Mouse (Mus musculus): ENCODE measurements around the gene Gpn1. TPM values are rescaled to one million over a fixed set of nuclear protein-coding genes. Genes with fewer than 3 reads are reported as not detected.

The Gpn1 gene
- polyA plus RNA-seq, 1 experiment from 2014 or later: 119 TPM

Other genes starting within 250 kb of the Gpn1 start
- gene Krtcap3, start 243.1 kb upstream of the Gpn1 start, polyA plus RNA-seq (2016; fragmentation: Nextera tagmentation; extraction: Ambion mirVana): 18.3 and 26.7 TPM in 2 replicates
- 34.7 and 48.6 TPM in 2 replicates for gene Ift172, start 203.6 kb upstream of the Gpn1 start, polyA plus RNA-seq (2016; fragmentation: Nextera tagmentation; extraction: Ambion mirVana)
- gene Fndc4, start 198.7 kb upstream of the Gpn1 start, polyA plus RNA-seq (2016; fragmentation: Nextera tagmentation; extraction: Ambion mirVana): 69.0 and 70.6 TPM in 2 replicates
- gene Gckr, start 197.3 kb upstream of the Gpn1 start, polyA plus RNA-seq (2016; fragmentation: Nextera tagmentation; extraction: Ambion mirVana): 0.31 TPM in 1 of 2 replicates, not detected in the other
- 65.6 and 79.8 TPM in 2 replicates for gene Zfp512, start 42.3 kb upstream of the Gpn1 start, polyA plus RNA-seq (2016; fragmentation: Nextera tagmentation; extraction: Ambion mirVana)
- gene 4930548H24Rik, start 9.0 kb upstream of the Gpn1 start, polyA plus RNA-seq (2016; fragmentation: Nextera tagmentation; extraction: Ambion mirVana): not detected in 2 replicates
- gene Slc4a1ap, start 32.3 kb downstream of the Gpn1 start, polyA plus RNA-seq (2016; fragmentation: Nextera tagmentation; extraction: Ambion mirVana): 34.0 and 34.4 TPM in 2 replicates
- gene Supt7l, start 33.1 kb downstream of the Gpn1 start, polyA plus RNA-seq (2016; fragmentation: Nextera tagmentation; extraction: Ambion mirVana): 26.3 and 32.8 TPM in 2 replicates
- 254 and 274 TPM in 2 replicates for gene Mrpl33, start 102.2 kb downstream of the Gpn1 start, polyA plus RNA-seq (2016; fragmentation: Nextera tagmentation; extraction: Ambion mirVana)
- 4.9 and 5.0 TPM in 2 replicates for gene Rbks, start 202.9 kb downstream of the Gpn1 start, polyA plus RNA-seq (2016; fragmentation: Nextera tagmentation; extraction: Ambion mirVana)
- 35.7 and 37.0 TPM in 2 replicates for gene Babam2, start 202.9 kb downstream of the Gpn1 start, polyA plus RNA-seq (2016; fragmentation: Nextera tagmentation; extraction: Ambion mirVana)

Data from limb, embryonic 10.5 days (tissue).